Mouse (Mus musculus) kidney, adult 9 months (tissue): ENCODE data around the gene Phf6.
"Not testable (repeated sequence)": the region's sequence is repeated elsewhere in the genome, so short reads cannot be mapped to it uniquely, and the experiment has no call there.

Experiments
- DNase-seq: peaks from one replicate; pipeline ENCODE4 v3.0.0; 2022

Phf6 gene

GRCm38 (mm10) chrX:52981378-52981777 lies 69.3 kb downstream of the Phf6 start:
- DNase-seq, result no peak

DNA sequence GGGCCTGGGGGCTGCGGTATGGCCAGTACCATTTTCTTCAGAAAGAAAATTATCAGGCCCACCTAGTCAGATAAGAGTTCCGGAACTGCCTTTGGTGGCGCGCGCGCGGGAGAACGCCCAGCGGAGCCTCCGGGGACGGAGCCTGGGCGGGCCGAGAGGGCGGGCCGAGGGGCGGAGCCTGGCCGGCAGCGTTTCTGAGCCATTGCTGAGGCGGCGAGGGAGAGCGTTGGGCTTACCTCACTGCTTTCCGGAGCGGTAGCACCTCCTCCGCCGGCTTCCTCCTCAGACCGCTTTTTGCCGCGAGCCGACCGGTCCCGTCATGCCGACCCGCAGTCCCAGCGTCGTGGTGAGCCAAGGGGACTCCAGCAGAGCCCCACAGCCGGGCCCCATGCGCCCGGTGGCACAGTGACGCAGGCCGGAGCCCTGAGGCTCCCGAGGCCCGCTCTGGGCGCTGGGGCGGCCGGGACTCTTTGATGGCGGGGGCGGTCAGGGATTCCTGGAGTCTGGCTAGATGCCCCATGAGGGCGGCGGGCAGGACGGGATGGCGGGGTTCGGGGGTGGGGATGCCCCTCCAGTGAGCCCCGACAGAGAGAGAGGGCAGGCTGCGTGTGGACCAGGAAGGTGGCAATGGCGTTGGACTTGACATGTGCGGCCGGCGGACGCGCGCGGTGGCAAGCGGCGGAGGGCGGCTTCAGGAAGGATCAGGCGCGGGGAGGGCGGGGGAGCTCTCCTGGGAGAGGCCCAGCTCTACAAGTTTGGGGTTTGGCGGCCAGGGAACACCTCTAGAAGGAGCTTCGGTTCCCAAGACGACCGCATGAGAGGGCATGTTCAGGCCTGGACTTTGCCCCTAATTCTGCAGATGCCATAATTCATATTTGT lies 76.1 kb downstream of the Phf6 start, which contains the start of gene Hprt:
Hprt (plus strand) TSS at position 233 of the 879 bp plus-strand sequence.
- DNase-seq, result peak; percentile 89

GRCm38 (mm10) chrX:52994726-52995125 lies 82.7 kb downstream of the Phf6 start:
- DNase-seq, result not testable (repeated sequence)

DNA sequence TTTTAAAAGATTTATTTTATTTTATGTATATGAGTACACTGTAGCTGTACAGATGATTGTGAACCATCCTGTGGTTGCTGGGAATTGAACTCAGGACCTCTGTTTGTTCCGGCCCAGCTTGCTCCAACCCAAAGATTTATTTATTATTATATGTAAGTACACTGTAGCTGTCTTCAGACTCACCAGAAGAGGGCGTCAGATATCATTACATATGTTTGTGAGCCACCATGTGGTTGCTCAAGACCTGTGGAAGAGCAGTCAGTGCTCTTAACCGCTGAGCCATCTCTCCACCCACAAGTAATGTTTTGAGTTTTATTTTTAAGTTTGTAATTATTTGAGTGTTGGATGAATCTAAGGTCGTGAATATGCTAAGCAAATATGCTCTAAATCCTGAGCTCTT lies 92.8 kb downstream of the Phf6 start:
- not testable (repeated sequence) for DNase-seq

DNA sequence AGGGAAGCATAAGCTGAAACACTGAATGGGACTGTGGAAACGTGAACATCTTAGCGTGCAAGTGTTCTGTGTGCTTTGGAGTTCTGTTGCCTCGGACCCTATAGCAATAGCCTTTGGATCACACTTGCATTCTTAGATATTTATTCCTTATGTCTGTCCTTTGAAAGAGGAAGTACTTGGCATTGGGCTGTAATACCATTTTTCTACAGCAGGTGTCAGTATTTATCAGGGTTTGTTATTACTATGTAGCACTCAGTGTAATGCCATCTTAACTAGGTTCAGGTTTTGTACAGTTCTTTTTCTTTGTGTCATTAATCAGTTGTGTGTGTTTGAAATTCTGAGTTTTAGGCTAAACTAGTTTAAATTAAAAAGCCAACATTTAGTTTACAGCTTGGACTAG lies 94.0 kb downstream of the Phf6 start:
- DNase-seq, result peak; percentile 59
